Mouse (Mus musculus): ENCODE results near the gene Sirt7. TPM values are rescaled to one million over a fixed set of nuclear protein-coding genes. Genes with fewer than 3 reads are reported as not detected.

Sirt7 gene
- polyA plus RNA-seq, 1 experiment from 2014 or later, result 108 TPM

DNA sequence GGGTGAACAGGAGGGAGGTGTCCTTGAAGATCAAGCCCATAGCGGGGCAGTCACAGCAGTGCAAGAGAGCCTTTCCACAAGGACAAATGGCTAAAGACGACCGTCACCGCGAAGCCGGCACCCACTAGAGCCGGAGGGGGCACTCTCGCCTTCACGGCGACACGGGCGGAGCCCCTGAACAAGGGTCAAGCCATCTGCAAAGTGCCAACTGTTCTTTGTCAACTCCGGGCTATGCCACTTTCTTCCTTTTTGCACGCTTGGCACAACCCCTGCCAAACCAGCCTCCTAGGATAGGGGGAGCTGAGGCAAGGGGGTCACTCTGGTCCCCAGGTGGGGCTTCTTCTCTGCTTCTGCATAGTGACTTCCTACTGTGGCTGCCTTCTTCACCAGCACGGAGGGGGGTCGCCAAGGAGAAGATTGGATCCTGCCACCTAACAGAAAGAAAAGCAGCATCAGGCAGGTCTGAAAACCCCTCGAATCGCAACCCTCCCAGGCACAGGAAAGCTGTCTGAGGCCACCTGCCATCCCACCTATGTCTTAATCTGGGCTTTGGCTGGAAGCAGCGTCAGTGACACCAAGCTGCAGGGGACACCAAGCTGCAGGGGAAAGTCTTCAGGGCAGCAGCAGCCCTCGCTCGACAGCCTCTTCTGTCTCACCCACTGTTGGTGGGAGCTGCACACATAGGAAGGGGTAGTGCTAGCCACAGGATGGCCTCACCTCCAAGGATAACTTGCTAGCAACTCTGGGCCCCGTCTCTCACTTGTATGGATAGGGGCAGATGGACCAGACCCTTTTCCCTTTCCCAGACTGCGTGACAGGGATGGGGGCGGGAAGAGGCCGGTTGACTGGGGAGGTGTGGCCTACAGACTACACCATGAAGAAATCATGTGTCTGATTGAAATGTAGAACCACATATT lies 6.2 kb downstream of the Sirt7 start:
- DNase-seq (ENCODE audit: low spot score), result no peak

DNA sequence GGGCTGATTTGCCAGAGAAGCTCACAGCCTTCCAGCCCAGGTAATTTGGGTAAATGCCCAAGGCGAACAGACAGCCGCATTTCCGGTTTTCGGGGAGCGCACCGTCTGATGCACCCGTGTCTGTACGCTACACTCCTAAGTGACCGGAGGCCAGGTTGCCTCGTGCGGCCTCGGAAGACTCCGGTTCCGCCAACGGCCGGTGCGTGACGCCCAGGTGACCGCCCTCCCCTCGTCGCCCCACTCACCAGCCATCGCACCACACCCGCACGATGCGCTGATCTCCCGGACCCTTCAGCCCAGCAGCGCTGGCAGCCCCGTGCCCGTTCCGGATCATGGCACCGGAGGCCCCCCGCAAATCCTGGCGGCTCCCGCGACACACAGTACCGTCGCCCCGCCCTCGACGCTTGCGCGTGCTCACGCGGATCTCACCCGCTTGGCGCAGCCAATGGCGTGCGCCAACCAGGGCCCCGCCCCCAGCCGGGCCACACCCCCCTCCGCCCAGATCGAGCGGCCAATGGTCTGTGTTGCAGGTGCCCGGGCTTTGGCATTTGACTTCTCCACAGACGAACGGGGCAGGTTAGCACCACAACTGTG lies 7.4 kb downstream of the Sirt7 start, which contains the start of gene Pcyt2:
TSS of gene Pcyt2 (minus strand) at position 418 of the 594 bp plus-strand sequence.
- peak; percentile 94 for DNase-seq (ENCODE audit: low spot score)

DNA sequence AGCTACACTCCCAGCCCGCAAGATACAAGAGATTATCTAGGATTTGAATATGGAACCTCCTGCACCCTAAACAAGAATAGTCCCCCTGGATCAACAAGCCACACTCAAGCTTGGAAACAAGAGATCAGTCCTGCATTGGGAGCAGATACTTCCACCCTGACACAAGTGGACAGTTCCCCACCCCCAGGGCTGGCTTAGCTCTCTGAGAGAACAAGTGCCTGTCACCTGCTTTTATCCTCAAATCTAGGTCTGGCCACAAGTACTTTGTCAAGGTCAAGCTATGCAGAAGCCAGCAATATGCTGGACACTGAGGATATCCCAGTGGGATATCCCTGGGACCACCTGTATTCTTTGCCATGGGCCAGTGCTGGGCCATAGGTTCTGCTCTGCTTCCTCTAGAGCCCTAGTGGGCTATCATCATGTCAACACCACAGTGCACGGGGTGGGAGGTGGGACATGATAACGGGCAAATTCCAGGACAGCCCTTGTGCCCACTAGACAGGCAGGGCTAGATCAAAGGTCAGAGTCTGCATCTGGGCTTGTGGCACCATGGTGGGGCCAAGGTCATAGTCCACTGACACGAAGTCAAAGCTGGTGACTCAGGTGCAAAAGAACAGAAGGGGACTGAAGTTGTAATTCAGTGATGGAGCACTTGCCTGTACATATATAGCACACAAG lies 8.3 kb downstream of the Sirt7 start:
- no peak for DNase-seq (ENCODE audit: low spot score)

DNA sequence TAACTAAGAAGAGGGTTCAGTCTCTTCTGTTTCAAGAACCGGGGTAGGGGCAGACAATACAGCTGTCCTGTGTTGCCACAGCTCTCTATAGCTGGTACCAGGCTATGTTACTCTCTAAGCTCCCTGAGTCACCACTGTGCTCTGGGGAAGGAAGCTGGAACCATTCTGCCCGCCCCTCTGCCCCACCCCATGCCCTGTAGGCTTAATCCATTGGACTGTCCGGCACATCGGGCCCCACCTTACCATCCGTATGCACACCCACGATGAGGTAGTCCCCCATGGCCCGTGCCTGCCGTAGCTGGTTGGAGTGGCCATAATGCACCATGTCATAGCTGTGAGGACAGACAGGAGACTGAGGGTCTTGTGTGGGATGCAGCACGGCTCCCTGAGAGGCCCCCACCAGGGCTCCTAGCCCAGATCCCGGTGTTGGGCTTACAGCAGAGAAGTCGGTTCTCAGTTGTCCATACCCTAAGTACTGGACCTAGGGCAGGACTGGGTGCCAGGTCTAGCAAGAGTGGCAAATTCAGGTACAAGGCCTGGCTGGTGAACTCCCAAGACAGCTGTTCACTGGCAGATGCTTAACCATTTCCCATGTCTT lies 9.3 kb downstream of the Sirt7 start:
- DNase-seq (ENCODE audit: low spot score), result no peak

DNA sequence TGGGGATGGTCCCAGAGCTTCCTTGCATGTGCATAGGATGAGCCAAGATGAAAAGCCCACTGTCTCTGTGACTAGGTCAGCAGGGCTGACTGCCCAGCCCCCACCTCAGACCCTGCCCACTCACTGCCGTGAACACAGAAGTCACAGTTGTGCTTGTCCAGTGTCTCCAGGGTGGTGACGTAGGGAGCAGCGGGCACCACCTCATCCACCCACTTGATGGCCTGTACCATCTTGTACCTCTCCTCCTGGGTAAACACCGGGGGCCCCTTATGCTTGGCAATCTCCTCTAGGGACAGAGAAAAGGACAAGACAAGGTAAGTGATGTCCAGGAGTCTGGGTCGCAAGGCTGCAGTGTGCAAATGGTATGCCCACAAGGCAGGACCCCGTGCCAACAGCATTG lies 9.9 kb downstream of the Sirt7 start:
- no peak for DNase-seq (ENCODE audit: low spot score)

DNA sequence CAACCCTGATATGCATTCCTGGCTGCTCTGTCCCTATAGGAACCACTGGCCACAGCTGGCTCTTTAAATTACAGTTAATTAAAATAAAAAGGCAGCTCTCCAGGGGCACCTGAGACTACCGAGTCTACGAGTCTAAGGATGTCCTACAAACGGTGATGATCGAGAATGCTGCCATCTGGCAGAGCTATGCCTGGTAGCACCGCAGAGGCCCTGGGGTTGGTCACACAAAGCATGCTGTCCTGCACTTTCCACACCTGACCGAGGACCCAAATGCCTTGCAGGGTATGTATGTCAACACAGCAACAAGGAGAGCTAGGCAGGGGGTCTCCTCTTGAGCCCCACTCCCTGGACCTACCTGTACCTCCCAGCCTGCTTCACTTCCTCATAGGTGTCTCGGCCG lies 11.1 kb downstream of the Sirt7 start:
- no peak for DNase-seq (ENCODE audit: low spot score)

DNA sequence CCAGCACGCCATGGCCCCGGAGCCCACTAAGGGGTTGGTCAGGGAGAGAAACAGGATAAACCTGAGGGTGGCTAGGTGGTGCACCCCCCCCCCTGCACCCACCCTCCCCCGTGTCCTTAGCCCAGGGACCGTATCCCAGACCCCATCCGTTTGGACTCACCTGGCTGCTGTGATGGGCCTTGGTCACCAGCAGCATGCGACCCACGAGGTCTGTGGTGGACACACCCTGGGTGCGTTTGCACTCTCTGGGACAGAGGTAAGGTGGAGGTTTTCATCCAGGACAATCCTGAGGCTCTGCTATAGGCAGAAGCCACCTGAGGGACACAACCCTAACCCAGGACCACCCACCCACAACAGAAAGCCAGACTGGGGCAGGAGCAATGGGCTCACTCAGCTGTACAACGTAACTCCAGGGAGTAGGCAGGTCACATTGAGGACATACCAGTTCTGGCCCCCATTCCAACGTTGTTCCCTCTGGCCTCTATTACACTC lies 11.5 kb downstream of the Sirt7 start:
- no peak for DNase-seq (ENCODE audit: low spot score)

DNA sequence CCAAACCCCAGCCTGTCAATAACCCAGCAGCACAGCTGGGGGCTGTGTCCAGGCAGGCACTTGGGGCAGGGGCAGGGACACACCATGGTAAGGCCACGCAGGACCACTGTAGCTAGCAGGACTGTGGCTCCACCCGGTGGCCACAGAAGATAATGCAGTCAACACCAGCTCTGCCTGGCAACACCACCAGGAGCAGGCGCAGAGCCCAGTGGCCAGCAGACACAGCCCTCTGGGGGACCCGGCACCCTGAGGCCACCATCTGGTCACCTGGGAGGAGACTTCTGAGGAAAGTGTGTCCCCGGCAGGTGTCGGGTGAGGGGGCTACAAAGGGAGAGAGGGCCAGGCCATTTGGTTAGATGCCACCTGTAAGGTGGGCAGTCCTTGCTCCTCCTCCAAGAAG lies 12.3 kb downstream of the Sirt7 start:
- peak; percentile 75 for DNase-seq (ENCODE audit: low spot score)

DNA sequence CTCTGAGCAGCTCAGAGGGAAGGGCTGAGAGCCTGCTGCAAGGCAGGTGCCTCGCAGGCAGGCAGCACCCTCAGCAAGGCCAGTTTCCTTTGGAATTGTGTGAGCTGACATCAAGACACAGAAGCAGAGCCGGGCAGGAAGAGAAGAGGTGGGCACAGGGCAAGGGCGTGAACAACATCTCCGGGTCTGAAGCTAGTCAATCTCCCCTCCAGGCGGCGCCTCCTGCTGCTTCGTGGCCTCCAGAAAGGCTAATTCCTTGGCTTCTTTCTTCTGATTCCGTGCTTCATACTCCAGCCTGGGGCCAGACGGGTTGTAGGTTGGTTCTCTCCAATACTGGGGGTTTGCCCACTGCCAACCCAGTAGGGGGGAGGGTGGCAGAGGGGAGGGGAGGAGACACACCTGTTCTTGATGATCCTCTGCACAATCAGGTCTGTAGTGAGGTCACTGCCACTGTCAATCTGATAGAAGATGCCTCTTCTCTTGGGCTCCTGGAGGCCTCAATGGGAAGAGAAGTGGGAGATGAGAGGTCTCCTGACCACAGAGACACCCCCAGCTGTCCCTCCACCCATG lies 14.5 kb downstream of the Sirt7 start:
- no peak for DNase-seq (ENCODE audit: low spot score)

DNA sequence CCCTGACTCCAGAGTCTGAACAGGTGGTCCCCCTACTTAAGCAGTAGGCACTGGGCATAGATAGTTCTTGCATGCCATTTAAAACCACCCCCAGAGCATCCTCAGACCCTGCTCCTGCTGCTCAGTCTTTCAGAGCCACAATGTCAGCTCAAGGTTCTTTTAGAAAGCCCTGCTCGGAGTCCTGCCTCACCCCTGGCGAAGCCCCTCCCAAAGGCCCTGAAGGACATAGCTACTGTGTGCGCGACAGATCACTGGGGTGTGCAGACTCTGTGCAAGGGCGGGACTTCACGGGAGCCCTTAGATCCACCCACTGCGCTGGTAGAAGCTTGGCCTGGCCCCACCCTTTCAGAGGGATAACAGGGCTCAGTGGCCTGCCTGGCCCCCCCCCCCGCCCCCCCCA lies 15.8 kb downstream of the Sirt7 start:
- no peak for DNase-seq (ENCODE audit: low spot score)

DNA sequence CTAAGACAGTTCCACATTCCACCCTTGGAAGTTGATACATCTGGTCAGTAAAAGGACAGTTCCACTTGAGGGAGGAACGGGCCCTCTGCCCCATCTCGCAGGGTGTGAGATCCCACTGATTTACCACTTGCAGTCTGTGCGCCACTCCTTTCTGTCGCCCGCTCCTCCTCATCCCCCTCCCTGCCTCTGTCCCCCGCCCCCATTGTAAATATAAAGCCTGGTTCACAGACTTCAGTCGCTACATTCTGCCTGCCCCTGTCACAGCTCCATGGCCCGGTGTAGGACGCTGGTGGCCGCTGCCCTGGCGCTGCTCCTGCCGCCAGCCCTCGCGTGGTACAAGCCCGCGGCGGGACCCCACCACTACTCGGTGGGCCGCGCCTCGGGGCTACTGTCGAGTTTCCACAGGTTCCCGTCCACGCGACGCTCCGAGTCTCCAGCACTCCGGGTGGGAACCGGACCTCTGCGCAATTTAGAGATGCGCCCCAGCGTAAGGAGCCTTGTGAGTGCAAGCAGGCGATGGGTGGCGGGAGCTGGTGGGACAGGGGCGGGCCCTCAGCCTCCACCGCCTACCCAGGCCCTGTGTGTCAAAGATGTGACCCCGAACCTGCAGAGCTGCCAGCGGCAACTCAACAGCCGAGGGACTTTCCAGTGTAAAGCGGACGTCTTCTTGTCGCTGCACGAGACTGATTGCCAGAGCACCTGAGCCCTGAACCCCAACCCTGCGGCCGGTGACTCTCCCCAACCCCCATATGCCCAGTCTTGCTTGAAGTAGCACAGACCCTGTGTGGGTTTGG lies 16.6 kb downstream of the Sirt7 start, which contains the start of gene Npb:
TSS of gene Npb (plus strand) at position 237 of the 794 bp plus-strand sequence.
- no peak for DNase-seq (ENCODE audit: low spot score)

DNA sequence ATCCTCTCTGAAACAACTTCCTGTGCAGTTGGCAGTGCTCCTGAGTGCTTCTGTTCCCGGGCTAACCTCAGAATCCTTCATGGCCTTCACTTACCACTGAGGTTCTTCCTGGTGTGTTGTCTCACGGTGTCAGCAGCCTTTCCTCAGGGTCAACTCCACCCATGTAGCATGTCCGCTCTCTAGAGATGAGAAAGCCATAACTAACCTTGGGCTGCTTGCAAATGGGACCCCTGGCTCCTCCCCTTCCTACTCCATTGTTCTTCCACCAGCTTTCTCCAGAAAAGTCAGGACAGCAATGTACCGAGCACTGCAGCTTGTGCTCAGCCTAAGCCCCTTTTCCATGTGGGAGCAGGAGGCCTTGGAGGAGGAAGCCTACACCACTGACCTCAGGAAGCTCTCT lies 18.3 kb downstream of the Sirt7 start:
- no peak for DNase-seq (ENCODE audit: low spot score)

DNA sequence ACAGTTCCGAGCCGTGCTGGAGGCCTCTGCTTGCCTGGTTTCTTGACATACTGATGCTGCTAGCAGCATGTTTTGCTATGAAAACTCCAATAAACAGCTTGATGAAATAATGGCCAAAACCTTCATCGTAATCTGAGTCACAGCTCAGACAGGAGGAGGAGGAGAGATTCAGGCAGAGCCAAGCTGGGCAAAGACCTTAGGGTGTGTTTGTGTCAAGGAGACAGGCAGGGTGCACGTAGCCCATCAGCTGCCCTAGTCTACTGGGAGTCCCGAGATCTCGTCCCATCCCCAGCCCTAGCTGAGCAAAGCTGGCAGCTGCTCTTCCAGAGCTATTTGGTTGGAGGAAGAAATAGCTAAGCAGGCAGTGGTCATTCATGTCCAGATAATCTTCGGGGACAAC lies 19.4 kb downstream of the Sirt7 start:
- no peak for DNase-seq (ENCODE audit: low spot score)

DNA sequence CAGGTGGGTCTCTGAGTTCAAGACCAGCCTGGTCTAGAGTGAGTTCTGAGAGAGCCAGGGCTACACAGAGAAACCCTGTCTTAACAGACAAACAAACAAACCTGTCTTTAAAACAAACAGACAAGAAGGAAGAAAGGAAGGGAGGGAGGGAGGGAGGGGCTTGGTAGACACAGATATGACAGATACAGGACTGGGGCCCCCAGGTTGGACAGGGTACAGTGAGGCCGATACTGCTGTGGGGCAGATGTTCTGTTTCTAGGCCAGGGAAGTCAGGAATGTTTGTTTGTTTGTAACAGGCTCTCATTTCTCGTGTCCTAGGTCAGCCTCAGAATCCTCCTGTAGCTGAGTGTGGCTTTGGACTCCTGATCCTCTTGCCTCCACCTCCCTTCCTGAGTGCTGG lies 21.5 kb downstream of the Sirt7 start:
- DNase-seq (ENCODE audit: low spot score), result no peak

DNA sequence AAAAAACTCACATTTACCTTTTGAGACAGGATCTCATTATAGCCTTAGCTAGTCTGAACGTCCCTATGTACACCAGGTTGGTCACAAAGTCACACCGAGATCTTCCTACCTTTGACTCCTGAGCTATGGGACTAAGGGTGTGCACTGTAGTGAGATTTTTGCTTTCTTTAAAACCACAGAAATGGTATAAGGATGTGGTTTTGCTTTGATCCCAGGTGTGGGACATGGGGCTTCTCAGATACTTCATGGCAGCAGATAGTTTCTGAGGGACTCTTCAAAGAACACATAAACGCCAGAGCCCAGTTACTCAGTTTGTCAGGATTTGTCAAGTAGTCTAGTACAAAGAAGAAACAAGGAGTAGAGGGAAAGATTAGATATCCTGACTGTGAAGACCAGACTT lies 24.3 kb downstream of the Sirt7 start:
- DNase-seq (ENCODE audit: low spot score), result peak; percentile 87

DNA sequence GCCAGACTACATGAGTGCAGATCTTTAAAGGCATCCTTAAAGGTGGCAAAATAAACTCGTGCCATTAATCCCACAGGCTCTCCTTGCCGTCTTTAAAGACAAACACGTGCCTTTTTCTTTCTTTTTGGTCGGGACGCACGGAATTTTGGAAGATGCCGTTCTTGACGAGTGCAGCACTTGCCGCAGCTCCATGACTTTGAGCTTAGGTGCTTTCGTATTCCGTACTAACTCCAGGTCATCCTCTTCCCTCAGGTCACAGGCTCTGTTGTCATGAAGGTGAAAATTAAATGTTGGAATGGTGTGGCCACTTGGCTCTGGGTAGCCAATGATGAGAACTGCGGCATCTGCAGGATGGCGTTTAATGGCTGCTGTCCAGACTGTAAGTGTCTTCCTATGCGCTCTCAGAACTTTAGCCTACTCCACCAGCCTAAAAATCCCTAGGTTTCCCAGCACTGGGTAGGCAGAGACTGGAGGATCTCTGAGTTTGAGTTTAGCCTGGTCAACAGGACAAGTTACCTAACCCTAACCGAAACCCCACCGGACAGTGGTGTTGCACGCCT lies 26.0 kb downstream of the Sirt7 start:
- DNase-seq (ENCODE audit: low spot score), result no peak

DNA sequence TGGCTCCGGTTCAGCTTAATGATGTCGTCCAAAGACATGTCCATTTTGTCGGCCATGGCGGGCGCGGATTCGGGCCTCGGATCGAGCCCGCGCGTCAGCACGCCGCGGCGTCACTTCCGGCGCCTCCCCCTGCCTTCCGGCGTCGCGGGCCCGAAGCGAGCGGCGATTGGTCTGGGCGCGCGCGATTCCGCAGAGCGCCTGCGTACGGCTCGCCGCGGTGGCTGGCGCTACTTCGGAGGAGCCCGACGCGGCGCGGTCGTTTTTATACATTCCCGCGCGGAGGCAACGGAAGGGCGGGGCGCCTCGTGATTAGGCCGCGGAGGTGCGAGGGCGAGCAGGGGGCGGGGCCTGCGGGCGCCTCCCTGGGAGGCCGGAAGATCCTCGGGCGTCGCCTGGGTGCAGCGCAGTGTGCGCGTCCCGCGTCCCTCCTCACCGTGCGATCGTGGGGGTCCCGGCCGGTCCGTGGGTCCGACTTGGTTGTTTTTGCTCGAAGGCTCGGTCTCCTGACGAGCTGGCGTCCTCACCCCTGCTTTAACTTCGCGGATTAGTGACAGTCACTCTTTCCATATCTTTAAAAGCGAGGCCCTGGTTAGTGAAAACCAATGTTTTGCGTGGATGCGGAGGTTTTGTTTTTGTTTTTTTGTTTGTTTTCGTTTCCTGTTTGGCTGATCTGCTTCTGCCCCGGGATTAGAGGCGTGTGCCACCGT lies 26.6 kb downstream of the Sirt7 start, which contains the start of the genes Alyref and Anapc11:
TSS of gene Alyref (minus strand) at position 83 of the 707 bp plus-strand sequence.
TSS of gene Anapc11 (plus strand) at position 139 of the 707 bp plus-strand sequence.
- DNase-seq (ENCODE audit: low spot score), result peak; percentile 99

DNA sequence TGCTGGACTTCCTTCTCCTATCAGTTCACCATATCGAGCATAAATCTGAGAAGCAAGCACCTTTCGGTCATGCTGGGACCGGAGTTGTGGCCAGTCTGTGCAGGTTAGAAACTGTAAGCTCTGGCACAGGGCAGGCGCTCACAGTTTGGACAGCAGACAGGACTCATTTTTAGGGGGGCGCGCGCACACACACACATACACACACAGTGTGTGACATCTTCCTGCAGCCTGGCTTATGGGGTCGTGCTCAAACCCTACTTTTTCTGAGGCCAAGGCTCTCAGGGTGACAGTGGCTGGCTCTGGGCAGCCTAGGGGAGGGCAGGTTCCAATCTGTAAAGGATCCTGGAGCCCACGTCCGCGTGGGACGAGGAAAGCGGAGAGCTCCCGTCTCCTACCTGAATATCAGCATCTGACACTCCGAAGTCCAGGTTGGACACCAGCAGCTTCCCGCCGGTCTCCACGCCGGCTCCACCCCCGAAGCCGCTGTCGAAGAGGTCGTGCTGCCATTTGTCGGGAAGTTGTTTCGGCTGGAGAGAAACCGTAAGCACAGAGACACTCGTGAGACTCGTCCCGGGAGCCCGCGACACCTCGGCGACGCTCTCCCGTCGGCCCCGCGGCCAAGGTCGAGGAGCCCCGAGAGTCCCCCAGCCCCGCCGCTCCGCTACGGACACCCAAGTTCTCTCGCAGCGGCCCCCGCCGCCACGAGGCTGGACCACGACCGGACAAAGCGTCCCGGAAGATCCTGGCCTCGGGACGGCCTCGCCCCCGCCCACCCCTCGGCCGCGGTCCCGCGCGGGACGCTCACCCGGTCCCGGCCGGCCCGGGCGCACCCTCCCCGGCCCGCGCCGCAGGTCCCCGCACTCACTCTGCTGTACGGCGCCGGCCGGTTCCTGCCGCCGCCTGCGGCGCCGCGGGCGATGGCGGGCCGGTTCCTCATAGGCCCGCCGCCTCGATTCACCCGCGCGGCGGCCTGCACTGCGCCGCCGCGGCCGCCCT lies 27.5 kb downstream of the Sirt7 start:
- no peak for DNase-seq (ENCODE audit: low spot score)
